Mouse (Mus musculus): ENCODE measurements around the gene Lrrc19. TPM values are rescaled to one million over a fixed set of nuclear protein-coding genes. Genes with fewer than 3 reads are reported as not detected.

Lrrc19 gene
- polyA plus RNA-seq (2012; rRNA removed): 0.04 TPM in 1 of 2 replicates, not detected in the other

GRCm38 (mm10) chr4:94649920-94650319 lies at the start of gene Lrrc19:
TSS of gene Lrrc19 (minus strand) at chr4:94650144.

DNA sequence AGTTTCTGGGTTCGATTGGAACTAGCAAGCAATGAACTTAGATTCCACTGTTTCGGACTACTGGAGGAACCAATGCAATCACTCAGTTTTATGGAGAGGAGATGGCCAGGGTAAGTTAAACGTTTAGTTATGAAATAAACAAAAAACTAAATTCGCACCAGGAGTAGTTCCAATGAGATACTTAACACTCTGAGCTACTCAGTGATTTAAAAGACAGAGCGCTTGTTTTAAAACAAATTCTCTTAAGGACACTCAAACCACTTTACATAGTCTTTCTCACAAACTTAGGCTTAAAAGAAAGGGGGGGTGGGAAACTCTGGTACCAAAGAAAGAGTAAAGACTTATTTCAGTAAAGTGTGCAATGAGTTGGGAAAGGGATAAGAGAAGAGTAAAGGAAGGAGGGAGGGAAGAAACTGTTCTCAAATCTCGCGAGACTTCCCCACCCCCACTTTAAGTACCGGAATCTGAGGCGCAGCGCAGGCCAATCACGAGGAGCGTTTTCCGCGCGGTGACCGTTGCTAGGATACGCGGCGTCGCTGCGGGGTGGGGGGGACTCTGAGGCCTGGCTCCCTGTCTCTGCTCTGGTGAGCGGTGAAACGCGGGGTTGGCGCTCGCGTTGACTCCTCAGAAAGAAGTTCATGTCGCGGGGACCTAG lies 35.8 kb downstream of the Lrrc19 start, which contains the start of gene Ift74:
Ift74 (plus strand) TSS at position 520 of the 655 bp plus-strand sequence.

GRCm38 (mm10) chr4:94603031-94603629 lies 46.8 kb downstream of the Lrrc19 start, which contains the start of gene Plaa:
TSS of gene Plaa (minus strand) at chr4:94603244.

Other genes with a start within 250 kb of the Lrrc19 start
- not detected in 2 replicates for gene Gm10306, start 93.6 kb downstream of the Lrrc19 start, polyA plus RNA-seq (2012; rRNA removed)
- 20.4 and 32.1 TPM in 2 replicates for gene Caap1, start 93.3 kb downstream of the Lrrc19 start, polyA plus RNA-seq (2012; rRNA removed)
- gene Plaa, start 46.9 kb downstream of the Lrrc19 start, polyA plus RNA-seq (2012; rRNA removed): 64.7 and 66.5 TPM in 2 replicates
- 39.7 and 41.9 TPM in 2 replicates for gene Ift74, start 35.7 kb downstream of the Lrrc19 start, polyA plus RNA-seq (2012; rRNA removed)
- 6.1 and 8.6 TPM in 2 replicates for gene Tek, start 89.1 kb upstream of the Lrrc19 start, polyA plus RNA-seq (2012; rRNA removed)

All from central nervous system, embryonic 11.5 days (tissue).